Mouse (Mus musculus) bone marrow macrophage, adult 2 months (primary cell): ENCODE results near the gene Gm10024. TPM values are rescaled to one million over a fixed set of nuclear protein-coding genes. Genes with fewer than 3 reads are reported as not detected.
"Not testable (repeated sequence)": the region's sequence is repeated elsewhere in the genome, so short reads cannot be mapped to it uniquely, and the experiment has no call there.

Source experiments
- H3K27ac ChIP-seq: 2 replicates; pipeline ENCODE4 v1.5.1; 2012; ENCODE audit warnings: low read depth, low read length; ENCODE audit not compliant: insufficient read depth
- H3K4me1 ChIP-seq: 2 replicates; pipeline ENCODE4 v1.6.1; 2012; ENCODE audit warnings: low read length; ENCODE audit not compliant: control insufficient read depth, insufficient read depth
- H3K4me3 ChIP-seq: 2 replicates; pipeline ENCODE4 v1.5.1; 2012; ENCODE audit warnings: mild to moderate bottlenecking, low read length, moderate library complexity; ENCODE audit not compliant: insufficient read depth
- CTCF ChIP-seq: IDR thresholded peaks from 2 replicates; pipeline ENCODE4 v1.5.1; 2012; ENCODE audit warnings: low read depth, mild to moderate bottlenecking, low read length, moderate library complexity
- POLR2A ChIP-seq: IDR thresholded peaks from 2 replicates; pipeline ENCODE4 v1.6.1; 2012; ENCODE audit warnings: mild to moderate bottlenecking, low read depth, low read length, borderline replicate concordance
- polyA plus RNA-seq: library from polyadenylated mRNA; stranded (reverse); fragments of >200 nt; gene quantifications from 2 replicates; pipeline ENCODE4 v1.2.4, GENCODE M21; 2012; ENCODE audit not compliant: missing spikeins, insufficient read depth, insufficient read length

Gm10024 gene
- polyA plus RNA-seq, 1 experiment, result not detected

DNA sequence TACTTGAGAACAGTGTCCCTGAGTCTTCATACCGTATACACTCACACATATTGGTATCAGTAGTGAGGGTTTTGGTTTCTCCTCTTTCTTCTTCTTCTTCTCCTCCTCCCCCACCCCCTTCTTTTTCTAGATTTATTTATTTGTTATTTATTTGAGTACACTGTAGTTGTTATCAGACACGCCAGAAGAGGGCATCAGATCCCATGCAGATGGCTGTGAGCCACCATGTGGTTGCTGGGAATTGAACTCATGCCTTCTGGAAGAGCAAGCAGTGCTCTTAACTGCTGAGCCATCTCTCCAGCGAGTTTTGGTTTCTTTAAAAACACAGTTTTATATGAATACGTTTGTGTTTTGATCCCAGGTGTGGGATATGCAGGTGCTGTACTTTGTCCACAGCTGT is 17.0 kb downstream of the Gm10024 start:
- Histone ChIP-seq H3K4me3 (no peak overlapping the region), H3K27ac (no peak overlapping the region), H3K4me1 (no peaks in the 10 kb centered on the region)
- TF ChIP-seq CTCF, result no peak
- TF ChIP-seq POLR2A, result no peak

DNA sequence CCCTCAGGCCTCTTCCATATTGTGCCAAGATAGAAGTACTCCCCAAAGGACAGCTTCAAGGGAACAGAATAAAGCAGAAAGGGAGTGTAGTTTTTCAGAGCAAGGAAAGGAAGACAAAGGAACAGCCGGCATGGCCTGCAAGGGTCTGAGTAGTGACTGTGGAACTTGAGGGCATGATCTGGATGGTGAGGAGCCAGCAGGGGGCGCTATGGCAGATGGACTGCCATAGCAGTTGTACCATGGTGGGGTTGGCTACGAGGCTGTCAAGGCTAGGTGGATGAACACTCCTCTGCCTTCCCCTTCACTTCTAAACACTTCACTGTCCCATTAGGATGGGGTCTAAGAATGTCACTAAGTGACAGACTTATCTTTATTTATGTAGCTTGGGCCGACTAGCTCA is 18.0 kb downstream of the Gm10024 start:
- Histone ChIP-seq H3K27ac (no peak overlapping the region), H3K4me3 (no peak overlapping the region), H3K4me1 (no peaks in the 10 kb centered on the region)
- TF ChIP-seq POLR2A (no peak), CTCF (peak; percentile 44; the same call in 1 of the 2 replicates)

DNA sequence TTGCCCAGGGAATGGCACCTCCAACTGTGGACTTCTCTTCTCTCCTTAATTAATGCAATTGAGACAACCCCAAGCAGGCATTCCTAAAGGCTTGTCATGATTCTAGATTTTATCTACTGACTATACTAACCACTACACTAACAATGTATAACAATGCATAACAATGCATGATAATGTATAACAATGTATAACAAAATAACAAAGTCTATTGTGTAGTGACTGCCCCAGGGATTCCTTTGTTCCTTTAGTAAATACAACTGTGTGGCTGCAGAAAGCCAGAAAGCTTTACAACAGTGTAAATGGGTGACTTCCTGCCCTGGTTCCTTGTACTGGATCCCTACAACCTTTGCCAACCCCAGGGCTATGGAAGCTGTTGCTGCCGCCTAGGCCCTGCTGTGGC is 24.7 kb downstream of the Gm10024 start:
- H3K4me3 ChIP-seq, result no peak overlapping the region
- TF ChIP-seq POLR2A, result no peak
- no peak for TF ChIP-seq CTCF
- peaks cover 3% of the 10 kb centered on the region; the same call in 1 of the 2 replicates for H3K4me1 ChIP-seq
- no peak overlapping the region for H3K27ac ChIP-seq

DNA sequence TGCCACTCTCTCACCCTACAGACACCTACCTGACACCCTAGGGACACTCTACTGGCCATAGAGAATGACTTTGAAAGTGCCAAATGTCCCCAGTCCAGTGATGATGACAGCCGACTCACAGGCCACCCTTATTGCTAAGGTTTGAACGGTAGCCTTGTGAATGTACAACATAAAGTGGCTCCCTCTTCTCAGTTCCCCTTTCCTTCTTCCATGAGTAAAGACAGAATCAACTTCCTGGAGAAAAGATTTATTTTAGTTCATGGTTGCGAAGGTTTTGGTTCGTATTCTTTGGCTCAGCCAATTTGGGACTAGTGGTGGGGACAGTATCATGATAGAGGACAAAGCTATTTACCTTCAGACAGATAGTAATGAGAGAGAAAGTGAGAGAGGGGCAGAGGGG is 27.7 kb downstream of the Gm10024 start:
- no peak for TF ChIP-seq CTCF
- TF ChIP-seq POLR2A, result no peak
- Histone ChIP-seq H3K27ac (no peak overlapping the region), H3K4me1 (peaks cover 3% of the 10 kb centered on the region; the same call in 1 of the 2 replicates), H3K4me3 (no peak overlapping the region)

DNA sequence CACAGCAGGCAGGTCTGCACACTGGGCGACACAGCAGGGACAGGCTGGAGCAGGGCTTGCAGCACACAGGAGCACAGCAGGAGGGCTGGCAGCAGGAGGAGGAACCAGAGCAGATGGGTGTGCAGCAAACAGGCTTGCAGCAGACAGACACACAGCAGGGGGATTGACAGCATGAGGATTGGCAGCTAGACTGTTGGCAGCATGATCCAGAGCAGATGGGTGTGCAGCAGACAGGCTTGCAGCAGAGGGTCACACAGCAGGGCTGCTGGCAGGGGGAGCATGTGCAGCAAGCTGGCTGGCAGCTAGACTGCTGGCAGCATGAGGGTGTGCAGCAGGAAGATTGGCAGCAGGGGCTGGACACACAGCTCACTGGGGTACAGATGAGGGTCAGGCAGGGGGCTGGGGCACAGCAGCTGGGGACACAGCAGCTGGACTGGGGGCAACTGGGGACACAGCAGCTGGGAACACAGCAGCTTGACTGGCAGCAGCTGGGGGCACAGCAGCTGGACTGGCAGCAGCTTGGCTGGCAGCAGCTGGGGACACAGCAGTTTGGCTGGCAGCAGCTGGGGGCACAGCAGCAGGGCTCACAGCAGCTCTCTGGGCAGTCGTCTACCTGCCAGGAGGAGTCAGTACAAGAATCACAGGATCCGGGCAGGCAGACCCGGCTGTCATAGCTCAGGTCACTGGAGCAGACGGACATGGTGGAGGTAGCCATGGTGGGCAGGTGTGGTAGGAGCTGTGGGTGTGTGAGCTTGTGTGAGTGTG is 30.8 kb downstream of the Gm10024 start, which contains the start of gene Gm18596:
Gm18596 (minus strand) TSS at position 715 of the 765 bp plus-strand sequence.
- not testable (repeated sequence) for H3K4me1 ChIP-seq, H3K4me3 ChIP-seq, H3K27ac ChIP-seq

DNA sequence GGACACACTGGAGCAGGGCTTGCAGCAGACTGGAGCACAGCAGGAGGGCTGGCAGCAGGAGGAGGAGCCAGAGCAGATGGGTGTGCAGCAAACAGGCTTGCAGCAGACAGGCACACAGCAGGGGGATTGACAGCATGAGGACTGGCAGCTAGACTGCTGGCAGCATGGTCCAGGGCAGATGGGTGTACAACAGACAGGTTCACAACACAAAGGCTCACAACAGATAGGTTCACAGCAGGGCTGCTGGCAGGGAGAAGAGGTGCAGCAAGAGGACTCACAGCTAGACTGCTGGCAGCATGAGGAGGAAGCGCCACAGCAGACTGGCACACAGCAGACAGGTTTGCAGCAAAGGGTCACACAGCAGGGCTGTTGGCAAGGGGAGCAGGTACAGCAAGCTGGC is 39.4 kb downstream of the Gm10024 start:
- not testable (repeated sequence) for H3K4me3 ChIP-seq, H3K4me1 ChIP-seq, H3K27ac ChIP-seq

DNA sequence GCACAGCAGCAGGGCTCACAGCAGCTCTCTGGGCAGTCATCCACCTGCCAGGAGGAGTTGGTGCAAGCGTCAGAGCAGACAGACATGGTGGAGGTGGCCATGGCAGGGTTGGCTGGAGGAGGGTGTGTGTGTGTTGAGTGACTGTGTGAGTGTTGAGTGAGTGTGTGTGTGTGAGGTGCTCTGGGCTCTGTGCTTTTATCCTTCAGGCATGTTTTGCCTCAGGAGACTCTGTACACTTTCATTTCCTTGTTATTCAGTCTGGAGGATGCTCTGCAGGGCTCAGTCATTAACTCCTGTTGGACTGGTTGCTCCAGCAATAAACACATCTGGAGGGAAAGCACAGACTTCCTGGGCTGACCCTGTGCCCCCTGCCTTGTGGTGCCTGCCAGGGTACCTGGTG is 40.0 kb downstream of the Gm10024 start, which contains the start of gene Gm9736:
Gm9736 (minus strand) TSS at position 101 of the 400 bp plus-strand sequence.
- not testable (repeated sequence) for H3K27ac ChIP-seq, H3K4me1 ChIP-seq, H3K4me3 ChIP-seq

DNA sequence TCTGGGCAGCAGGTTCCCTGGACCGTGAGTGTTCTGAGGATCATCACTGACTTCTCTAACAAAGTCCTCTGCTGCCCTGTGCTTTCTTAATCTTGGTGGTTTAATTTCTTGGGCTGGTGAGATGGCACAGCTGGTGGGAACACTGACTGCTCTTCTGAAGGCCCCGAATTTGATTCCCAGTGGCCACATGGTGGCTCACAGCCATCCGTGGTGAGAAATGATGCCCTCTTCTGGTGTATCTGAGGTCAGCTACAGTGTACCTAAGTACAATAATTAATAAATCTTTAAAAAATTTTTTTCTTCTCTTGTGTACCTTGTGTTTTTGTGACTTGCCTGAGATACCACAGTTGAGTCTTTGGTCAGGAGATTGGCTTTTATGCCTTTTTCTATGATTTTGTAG is 41.1 kb downstream of the Gm10024 start:
- H3K27ac ChIP-seq, H3K4me3 ChIP-seq, H3K4me1 ChIP-seq: not testable (repeated sequence)

DNA sequence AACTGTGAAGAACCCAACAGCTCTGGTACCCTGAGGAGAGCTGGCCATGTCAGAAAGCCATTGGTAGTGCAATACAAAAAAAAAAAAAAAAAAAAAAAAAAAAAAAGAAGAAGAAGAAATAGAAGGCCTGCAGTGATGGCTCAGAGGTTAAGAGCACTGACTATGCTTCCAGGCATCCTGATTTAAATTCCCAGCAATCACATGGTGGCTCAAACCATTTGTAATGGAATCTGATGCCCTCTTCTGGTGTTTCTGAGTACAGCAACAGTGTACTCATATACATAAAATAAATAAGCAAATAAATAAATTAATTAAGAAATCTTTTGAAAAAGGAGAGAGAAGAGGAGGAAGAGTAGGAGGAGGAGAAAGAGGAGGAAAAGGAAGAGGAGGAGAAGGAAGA is 42.2 kb downstream of the Gm10024 start:
- Histone ChIP-seq H3K4me3 (no peak overlapping the region), H3K27ac (no peak overlapping the region), H3K4me1 (no peaks in the 10 kb centered on the region)
- no peak for TF ChIP-seq CTCF
- TF ChIP-seq POLR2A, result no peak

DNA sequence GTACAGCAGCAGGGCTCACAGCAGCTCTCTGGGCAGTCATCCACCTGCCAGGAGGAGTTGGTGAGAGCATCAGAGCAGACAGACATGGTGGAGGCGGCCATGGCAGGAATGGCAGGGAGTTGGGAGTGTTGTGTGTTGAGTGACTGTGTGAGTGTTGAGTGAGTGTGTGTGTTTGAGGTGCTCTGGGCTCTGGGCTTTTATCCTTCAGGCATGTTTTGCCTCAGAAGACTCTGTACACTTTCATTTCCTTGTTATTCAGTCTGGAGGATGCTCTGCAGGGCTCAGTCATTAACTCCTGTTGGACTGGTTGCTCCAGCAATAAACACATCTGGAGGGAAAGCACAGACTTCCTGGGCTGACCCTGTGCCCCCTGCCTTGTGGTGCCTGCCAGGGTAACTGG is 48.3 kb downstream of the Gm10024 start, which contains the start of gene Gm3233:
Gm3233 (minus strand) TSS at position 101 of the 400 bp plus-strand sequence.
- not testable (repeated sequence) for H3K27ac ChIP-seq

More for the DNA sequence above, 48.3 kb downstream of the Gm10024 start, which contains the start of gene Gm3233:
- not testable (repeated sequence) for H3K4me3 ChIP-seq, H3K4me1 ChIP-seq

Other genes with a start within 250 kb of the Gm10024 start
- 18.8 and 22.8 TPM in 2 replicates for gene Fam207a, start 195.7 kb upstream of the Gm10024 start, polyA plus RNA-seq
- gene Itgb2, start 181.2 kb upstream of the Gm10024 start, polyA plus RNA-seq, result 386 and 401 TPM in 2 replicates
- gene Pttg1ip, start 129.7 kb upstream of the Gm10024 start, polyA plus RNA-seq, result 98.5 and 102 TPM in 2 replicates
- 165 and 203 TPM in 2 replicates for gene Sumo3, start 105.4 kb upstream of the Gm10024 start, polyA plus RNA-seq
- gene Gm49325, start 105.3 kb upstream of the Gm10024 start, polyA plus RNA-seq, result 40.9 and 41.8 TPM in 2 replicates
- 57.9 and 61.2 TPM in 2 replicates for gene Ube2g2, start 89.2 kb upstream of the Gm10024 start, polyA plus RNA-seq
- gene Tspear, start 24.9 kb upstream of the Gm10024 start, polyA plus RNA-seq, result not detected in 2 replicates
- gene Gm19402, start 20.7 kb upstream of the Gm10024 start, polyA plus RNA-seq, result not detected in 2 replicates
- gene Gm9508, start 14.2 kb upstream of the Gm10024 start, polyA plus RNA-seq, result not detected in 2 replicates
- not detected in 2 replicates for gene Gm10272, start 4.8 kb upstream of the Gm10024 start, polyA plus RNA-seq
- gene Gm10142, start 4.3 kb downstream of the Gm10024 start, polyA plus RNA-seq, result not detected in 2 replicates
- not detected in 2 replicates for gene Krtap12-1, start 9.1 kb downstream of the Gm10024 start, polyA plus RNA-seq
- gene Gm10100, start 15.0 kb downstream of the Gm10024 start, polyA plus RNA-seq, result not detected in 2 replicates
- not detected in 2 replicates for gene Gm18596, start 31.2 kb downstream of the Gm10024 start, polyA plus RNA-seq
- not detected in 2 replicates for gene Gm9736, start 39.9 kb downstream of the Gm10024 start, polyA plus RNA-seq
- not detected in 2 replicates for gene Gm3233, start 48.2 kb downstream of the Gm10024 start, polyA plus RNA-seq
- not detected in 2 replicates for gene Gm3238, start 59.9 kb downstream of the Gm10024 start, polyA plus RNA-seq
- gene Gm7138, start 65.5 kb downstream of the Gm10024 start, polyA plus RNA-seq, result not detected in 2 replicates
- gene Gm3250, start 71.1 kb downstream of the Gm10024 start, polyA plus RNA-seq, result not detected in 2 replicates
- not detected in 2 replicates for gene Gm7137, start 76.7 kb downstream of the Gm10024 start, polyA plus RNA-seq
- not detected in 2 replicates for gene Gm9639, start 83.6 kb downstream of the Gm10024 start, polyA plus RNA-seq
- gene Gm19668, start 87.7 kb downstream of the Gm10024 start, polyA plus RNA-seq, result not detected in 2 replicates
- not detected in 2 replicates for gene Gm9507, start 100.4 kb downstream of the Gm10024 start, polyA plus RNA-seq
- not detected in 2 replicates for gene Gm2696, start 103.2 kb downstream of the Gm10024 start, polyA plus RNA-seq
- gene Krtap10-4, start 115.6 kb downstream of the Gm10024 start, polyA plus RNA-seq, result not detected in 2 replicates
- not detected in 2 replicates for gene Krtap10-10, start 124.5 kb downstream of the Gm10024 start, polyA plus RNA-seq
- not detected in 2 replicates for gene Gm36176, start 135.3 kb downstream of the Gm10024 start, polyA plus RNA-seq
- not detected in 2 replicates for gene Gm10318, start 141.4 kb downstream of the Gm10024 start, polyA plus RNA-seq
- gene Gm3285, start 150.5 kb downstream of the Gm10024 start, polyA plus RNA-seq, result not detected in 2 replicates
- 0.19 TPM in 1 of 2 replicates, not detected in the other for gene Lrrc3, start 191.1 kb downstream of the Gm10024 start, polyA plus RNA-seq